Mouse (Mus musculus): ENCODE measurements at regions not wholly inside any gene's neighbourhood (a gene's known extent, or its start where the extent isn't known, plus 50 kb on each side); places are given as distances from the start of the nearest gene placed in this dataset.

- intact Hi-C loops (cut with DNase I), result no loop called here
- Histone ChIP-seq H3K9ac (ENCODE audit: low read depth, low read length) (no peak overlapping the region), H3K27ac (no peak overlapping the region), H3K79me2 (replicated peaks; ENCODE audit: control insufficient read depth, insufficient read depth, low read length) (no peaks in the 10 kb centered on the region), H3K4me1 (ENCODE audit: control insufficient read depth, insufficient read depth, low read length) (peaks cover 2% of the 10 kb centered on the region), H3K4me3 (no peak overlapping the region), H3K36me3 (ENCODE audit: control insufficient read depth, insufficient read depth, low read length) (no peaks in the 10 kb centered on the region), H3K27me3 (ENCODE audit: control insufficient read depth, insufficient read depth, low read length) (no peaks in the 10 kb centered on the region)
- no peak for DNase-seq
- 58% methylated on average over 2 of the region's 2 CpGs for WGBS
- no peak for TF ChIP-seq CTCF (IDR thresholded peaks at IDR 0.05)
- no peak for TF ChIP-seq POLR2A (IDR thresholded peaks at IDR 0.05; ENCODE audit: insufficient read depth, low read depth, low read length)
- no peak for TF ChIP-seq EP300 (IDR thresholded peaks at IDR 0.05; ENCODE audit: insufficient read depth, low read depth, low read length)
Measured at GRCm38 (mm10) chr15:72140122-72140521, 1694.2 kb upstream of the Gm6569 start.

GRCm38 (mm10) chr15:72150581-72150980 lies 1683.8 kb upstream of the Gm6569 start:
- no peak for TF ChIP-seq EP300 (IDR thresholded peaks at IDR 0.05; ENCODE audit: insufficient read depth, low read depth, low read length)
- TF ChIP-seq POLR2A (IDR thresholded peaks at IDR 0.05; ENCODE audit: insufficient read depth, low read depth, low read length), result no peak
- TF ChIP-seq CTCF (IDR thresholded peaks at IDR 0.05), result no peak
- no peaks in the 10 kb centered on the region for H3K36me3 ChIP-seq (ENCODE audit: control insufficient read depth, insufficient read depth, low read length)
- 82% methylated on average over 6 of the region's 6 CpGs for WGBS
- no peaks in the 10 kb centered on the region for H3K4me1 ChIP-seq (ENCODE audit: control insufficient read depth, insufficient read depth, low read length)
- DNase-seq, result no peak
- H3K4me3 ChIP-seq, result no peak overlapping the region
- intact Hi-C loops (cut with DNase I), result no loop called here
- no peak overlapping the region for H3K27ac ChIP-seq
- no peaks in the 10 kb centered on the region for H3K27me3 ChIP-seq (ENCODE audit: control insufficient read depth, insufficient read depth, low read length)
- no peak overlapping the region for H3K9ac ChIP-seq (ENCODE audit: low read depth, low read length)
- H3K79me2 ChIP-seq (replicated peaks; ENCODE audit: control insufficient read depth, insufficient read depth, low read length), result no peaks in the 10 kb centered on the region

GRCm38 (mm10) chr15:72158505-72158904 lies 1675.9 kb upstream of the Gm6569 start:
- Histone ChIP-seq H3K9ac (ENCODE audit: low read depth, low read length) (no peak overlapping the region), H3K27ac (no peak overlapping the region), H3K27me3 (ENCODE audit: control insufficient read depth, insufficient read depth, low read length) (no peaks in the 10 kb centered on the region), H3K36me3 (ENCODE audit: control insufficient read depth, insufficient read depth, low read length) (no peaks in the 10 kb centered on the region), H3K79me2 (replicated peaks; ENCODE audit: control insufficient read depth, insufficient read depth, low read length) (no peaks in the 10 kb centered on the region), H3K4me3 (no peak overlapping the region), H3K4me1 (ENCODE audit: control insufficient read depth, insufficient read depth, low read length) (no peaks in the 10 kb centered on the region)
- WGBS, result 56% methylated on average over 3 of the region's 3 CpGs
- TF ChIP-seq CTCF (IDR thresholded peaks at IDR 0.05), result no peak
- TF ChIP-seq POLR2A (IDR thresholded peaks at IDR 0.05; ENCODE audit: insufficient read depth, low read depth, low read length), result no peak
- TF ChIP-seq EP300 (IDR thresholded peaks at IDR 0.05; ENCODE audit: insufficient read depth, low read depth, low read length), result no peak
- DNase-seq, result no peak
- intact Hi-C loops (cut with DNase I), result no loop called here

- WGBS, result 28% methylated on average over 3 of the region's 3 CpGs
- DNase-seq, result no peak
- Histone ChIP-seq H3K4me3 (no peak overlapping the region), H3K27me3 (ENCODE audit: control insufficient read depth, insufficient read depth, low read length) (no peaks in the 10 kb centered on the region), H3K36me3 (ENCODE audit: control insufficient read depth, insufficient read depth, low read length) (no peaks in the 10 kb centered on the region), H3K27ac (no peak overlapping the region), H3K9ac (ENCODE audit: low read depth, low read length) (no peak overlapping the region), H3K4me1 (ENCODE audit: control insufficient read depth, insufficient read depth, low read length) (no peaks in the 10 kb centered on the region), H3K79me2 (replicated peaks; ENCODE audit: control insufficient read depth, insufficient read depth, low read length) (no peaks in the 10 kb centered on the region)
- intact Hi-C loops (cut with DNase I), result no loop called here
- no peak for TF ChIP-seq CTCF (IDR thresholded peaks at IDR 0.05)
- TF ChIP-seq POLR2A (IDR thresholded peaks at IDR 0.05; ENCODE audit: insufficient read depth, low read depth, low read length), result no peak
- no peak for TF ChIP-seq EP300 (IDR thresholded peaks at IDR 0.05; ENCODE audit: insufficient read depth, low read depth, low read length)
Measured at GRCm38 (mm10) chr15:72200861-72201260, 1633.5 kb upstream of the Gm6569 start.

- Histone ChIP-seq H3K27me3 (ENCODE audit: control insufficient read depth, insufficient read depth, low read length) (no peaks in the 10 kb centered on the region), H3K9ac (ENCODE audit: low read depth, low read length) (no peak overlapping the region), H3K36me3 (ENCODE audit: control insufficient read depth, insufficient read depth, low read length) (no peaks in the 10 kb centered on the region), H3K4me1 (ENCODE audit: control insufficient read depth, insufficient read depth, low read length) (no peaks in the 10 kb centered on the region), H3K27ac (no peak overlapping the region), H3K4me3 (no peak overlapping the region), H3K79me2 (replicated peaks; ENCODE audit: control insufficient read depth, insufficient read depth, low read length) (no peaks in the 10 kb centered on the region)
- 36% methylated on average over 1 of the region's 1 CpGs for WGBS
- no peak for DNase-seq
- intact Hi-C loops (cut with DNase I), result no loop called here
- no peak for TF ChIP-seq CTCF (IDR thresholded peaks at IDR 0.05)
- TF ChIP-seq POLR2A (IDR thresholded peaks at IDR 0.05; ENCODE audit: insufficient read depth, low read depth, low read length), result no peak
- no peak for TF ChIP-seq EP300 (IDR thresholded peaks at IDR 0.05; ENCODE audit: insufficient read depth, low read depth, low read length)
Measured at GRCm38 (mm10) chr15:72201791-72202190, 1632.6 kb upstream of the Gm6569 start.

GRCm38 (mm10) chr15:72205240-72205799 lies 1629.0 kb upstream of the Gm6569 start:
- intact Hi-C loops (cut with DNase I), result loop anchor here (5.0 kb wide), 1 partner anchor 837 kb away; no protein-coding TSS in a partner anchor

More at GRCm38 (mm10) chr15:72205240-72205799, 1629.0 kb upstream of the Gm6569 start:
- no peaks in the 10 kb centered on the region for H3K36me3 ChIP-seq (ENCODE audit: control insufficient read depth, insufficient read depth, low read length)
- H3K4me1 ChIP-seq (ENCODE audit: control insufficient read depth, insufficient read depth, low read length), result no peaks in the 10 kb centered on the region
- no peak for DNase-seq
- H3K27me3 ChIP-seq (ENCODE audit: control insufficient read depth, insufficient read depth, low read length), result no peaks in the 10 kb centered on the region
- TF ChIP-seq POLR2A (IDR thresholded peaks at IDR 0.05; ENCODE audit: insufficient read depth, low read depth, low read length) (no peak), CTCF (IDR thresholded peaks at IDR 0.05) (no peak), EP300 (IDR thresholded peaks at IDR 0.05; ENCODE audit: insufficient read depth, low read depth, low read length) (no peak)
- H3K9ac ChIP-seq (ENCODE audit: low read depth, low read length), result no peak overlapping the region
- H3K79me2 ChIP-seq (replicated peaks; ENCODE audit: control insufficient read depth, insufficient read depth, low read length), result no peaks in the 10 kb centered on the region
- 52% methylated on average over 8 of the region's 8 CpGs for WGBS
- no peak overlapping the region for H3K27ac ChIP-seq
- no peak overlapping the region for H3K4me3 ChIP-seq

Measured in heart, adult 2 months (tissue).